Mouse (Mus musculus) adrenal gland, postnatal 4 days (tissue): ENCODE data around the gene Aass. TPM values are rescaled to one million over a fixed set of nuclear protein-coding genes. Genes with fewer than 3 reads are reported as not detected.
"Not testable (repeated sequence)": the region's sequence is repeated elsewhere in the genome, so short reads cannot be mapped to it uniquely, and the experiment has no call there.

Source experiments
- DNase-seq, 2 experiments: peaks; one replicate each; pipeline ENCODE4 v3.0.0; 2021 to 2022; ENCODE audit warnings: low spot score in 2 of 2, mixed read lengths in 2 of 2
- long read RNA-seq, 2 experiments: library from polyadenylated mRNA; stranded (forward); transcript quantifications; one replicate each; pipeline ENCODE4 v2.0.0; 2021
- total RNA-seq, 2 experiments: library from RNA; stranded (reverse); gene quantifications; 2 replicates each; pipeline ENCODE4 v1.2.3; 2021

Gene Aass
- total RNA-seq: 1 to 10 TPM; 2.0 to 4.4 TPM
- long read RNA-seq, experiment 1, partial matches to known transcripts: 0 of 2 reads
- long read RNA-seq, experiment 1, other reads (novel, unspliced or antisense): 1 of 2 reads
- long read RNA-seq, experiment 2, partial matches to known transcripts: 0 of 3 reads
- long read RNA-seq, experiment 2, other reads (novel, unspliced or antisense): 1 of 3 reads

- peak in 1 of 2 experiments; percentile 12 for DNase-seq
These were observed at the start of gene Aass for GRCm38 (mm10) chr6:23132573-23133181. Gene Aass (minus strand): TSS chr6:23132986.

- no peak for DNase-seq
These were observed 47.3 kb upstream of the Aass start for GRCm38 (mm10) chr6:23180096-23180495.

- not testable (repeated sequence) for DNase-seq
These were observed 31.0 kb upstream of the Aass start for GRCm38 (mm10) chr6:23163824-23164223.

GRCm38 (mm10) chr6:23156357-23156756, 23.6 kb upstream of the Aass start:
- not testable (repeated sequence) for DNase-seq

GRCm38 (mm10) chr6:23153112-23153511, 20.3 kb upstream of the Aass start:
- no peak for DNase-seq

- no peak for DNase-seq
These were observed 14.4 kb upstream of the Aass start for GRCm38 (mm10) chr6:23147221-23147620.

GRCm38 (mm10) chr6:23143980-23144379, 11.2 kb upstream of the Aass start:
- no peak for DNase-seq

- no peak for DNase-seq
These were observed 1.8 kb downstream of the Aass start for GRCm38 (mm10) chr6:23131015-23131414.

GRCm38 (mm10) chr6:23129201-23129600, 3.6 kb downstream of the Aass start:
- no peak for DNase-seq

GRCm38 (mm10) chr6:23126706-23127105, 6.1 kb downstream of the Aass start:
- no peak for DNase-seq

GRCm38 (mm10) chr6:23125831-23126230, 7.0 kb downstream of the Aass start:
- DNase-seq: no peak

- DNase-seq: no peak
These were observed 8.0 kb downstream of the Aass start for GRCm38 (mm10) chr6:23124823-23125222.

- DNase-seq: no peak
These were observed 9.9 kb downstream of the Aass start for GRCm38 (mm10) chr6:23122934-23123333.

- DNase-seq: no peak
These were observed 18.0 kb downstream of the Aass start for GRCm38 (mm10) chr6:23114781-23115180.

- no peak for DNase-seq
These were observed 25.7 kb downstream of the Aass start for GRCm38 (mm10) chr6:23107069-23107468.

GRCm38 (mm10) chr6:23106373-23106772, 26.4 kb downstream of the Aass start:
- DNase-seq: no peak

GRCm38 (mm10) chr6:23090346-23091055, 42.3 kb downstream of the Aass start:
- not testable (repeated sequence) for DNase-seq

- DNase-seq: not testable (repeated sequence)
These were observed 43.5 kb downstream of the Aass start for GRCm38 (mm10) chr6:23089292-23089691.

- DNase-seq: no peak
These were observed 48.0 kb downstream of the Aass start for GRCm38 (mm10) chr6:23084587-23085421.

- no peak for DNase-seq
These were observed 52.6 kb downstream of the Aass start for GRCm38 (mm10) chr6:23079991-23080680.

- no peak for DNase-seq
These were observed 54.5 kb downstream of the Aass start for GRCm38 (mm10) chr6:23078273-23078672.
